Mouse (Mus musculus) midbrain, embryonic 11.5 days (tissue): ENCODE results near the gene Polr2g. TPM values are rescaled to one million over a fixed set of nuclear protein-coding genes. Genes with fewer than 3 reads are reported as not detected.

Experiments used
- ATAC-seq: fragments of 200-750 bp; cut with Nextera tagmentation; 2 replicates; pipeline ENCODE4 v1.8.0; 2017; ENCODE audit warnings: moderate TSS enrichment, moderate library complexity; ENCODE audit not compliant: low FRiP score
- DNase-seq: peaks from one replicate; pipeline ENCODE4 v3.0.0; 2015; ENCODE audit warnings: low spot score; ENCODE audit errors: missing footprints
- H3K27ac ChIP-seq: fragments of 300-500 bp; sonication (generic); 2 replicates; pipeline ENCODE4 v1.5.1; 2014; ENCODE audit warnings: low read depth, low read length
- H3K27me3 ChIP-seq: fragments of 300-500 bp; sonication (generic); 2 replicates; pipeline ENCODE4 v1.6.1; 2014; ENCODE audit warnings: mild to moderate bottlenecking, low read length, moderate library complexity, mixed read lengths; ENCODE audit not compliant: control insufficient read depth, insufficient read depth
- H3K36me3 ChIP-seq: fragments of 300-500 bp; sonication (generic); 2 replicates; pipeline ENCODE4 v1.6.1; 2014; ENCODE audit warnings: mild to moderate bottlenecking, low read length, moderate library complexity, mixed read lengths; ENCODE audit not compliant: control insufficient read depth, insufficient read depth
- H3K4me1 ChIP-seq: fragments of 300-500 bp; sonication (generic); 2 replicates; pipeline ENCODE4 v1.6.1; 2014; ENCODE audit warnings: low read length; ENCODE audit not compliant: control insufficient read depth, insufficient read depth
- H3K4me2 ChIP-seq: fragments of 300-500 bp; sonication (generic); 2 replicates; pipeline ENCODE4 v1.6.1; 2014; ENCODE audit warnings: mild to moderate bottlenecking, moderate library complexity
- H3K4me3 ChIP-seq: fragments of 300-500 bp; sonication (generic); 2 replicates; pipeline ENCODE4 v1.5.1; 2014; ENCODE audit warnings: low read depth, low read length
- H3K9ac ChIP-seq: fragments of 300-500 bp; sonication (generic); 2 replicates; pipeline ENCODE4 v1.6.1; 2014; ENCODE audit warnings: low read length
- H3K9me3 ChIP-seq: fragments of 300-500 bp; sonication (generic); 2 replicates; pipeline ENCODE4 v1.6.1; 2016; ENCODE audit warnings: low read length; ENCODE audit not compliant: control insufficient read depth
- WGBS: fragments of 180-500 bp; shearing (Covaris S2); extraction: QIAGEN DNeasy Blood & Tissue Kit; methylation state at CpG from one replicate; pipeline ENCODE4 v1.1.7; 2014; 5-methylcytosine and 5-hydroxymethylcytosine counted together
- polyA plus RNA-seq: library from polyadenylated mRNA; unstranded; fragments of >200 nt; fragmentation: Nextera tagmentation; extraction: Ambion mirVana; gene quantifications from 2 replicates; pipeline ENCODE4 v1.2.1, GENCODE M21; 2014

Gene Polr2g
- polyA plus RNA-seq, 1 experiment from 2014 or later: 177 TPM

GRCm38 (mm10) chr19:8802130-8802821, 3.9 kb upstream of the Polr2g start, which contains the start of gene Zbtb3:
Gene Zbtb3 (plus strand): TSS chr19:8802555.
- under 1% methylated on average over 30 of the region's 30 CpGs for WGBS
- peak within 1 kb of the TSS; percentile 65; the same call in 1 of the 2 replicates for H3K27ac ChIP-seq
- DNase-seq (peak; percentile 99), ATAC-seq (peak; percentile 98)
- peaks cover 11% of the 10 kb centered on the region for H3K4me1 ChIP-seq
- peak within 1 kb of the TSS; percentile 57 for H3K4me3 ChIP-seq
- H3K9ac ChIP-seq: peak within 1 kb of the TSS; percentile 70
- H3K9me3 ChIP-seq: no peaks in the 10 kb centered on the region
- no peaks in the 10 kb centered on the region for H3K27me3 ChIP-seq
- H3K36me3 ChIP-seq: peaks cover 8% of the 10 kb centered on the region; the same call in 1 of the 2 replicates
- peak within 1 kb of the TSS; percentile 49 for H3K4me2 ChIP-seq

- Histone ChIP-seq H3K4me3 (no peak overlapping the region), H3K9ac (no peak overlapping the region), H3K27ac (no peak overlapping the region), H3K4me2 (no peak overlapping the region; the same call in 1 of the 2 replicates), H3K27me3 (no peaks in the 10 kb centered on the region), H3K4me1 (peaks cover 11% of the 10 kb centered on the region), H3K36me3 (peaks cover 2% of the 10 kb centered on the region; the same call in 1 of the 2 replicates), H3K9me3 (no peaks in the 10 kb centered on the region)
- DNase-seq (no peak), ATAC-seq (no peak)
These were observed 554 bp upstream of the Polr2g start for GRCm38 (mm10) chr19:8798947-8799315.

GRCm38 (mm10) chr19:8790171-8790570, 8.2 kb downstream of the Polr2g start:
- H3K9me3 ChIP-seq: no peaks in the 10 kb centered on the region
- peaks cover 12% of the 10 kb centered on the region for H3K36me3 ChIP-seq
- no peak overlapping the region for H3K27ac ChIP-seq
- DNase-seq (no peak), ATAC-seq (no peak)
- no peak overlapping the region for H3K4me3 ChIP-seq
- WGBS: 86% methylated on average over 7 of the region's 7 CpGs
- H3K27me3 ChIP-seq: no peaks in the 10 kb centered on the region
- 0 out of 2 replicates have a peak, but pooled peaks cover 3% of the 10 kb centered on the region for H3K4me1 ChIP-seq
- H3K9ac ChIP-seq: no peak overlapping the region
- H3K4me2 ChIP-seq: no peak overlapping the region

- no peaks in the 10 kb centered on the region for H3K27me3 ChIP-seq
- WGBS: 29% methylated on average over 1 of the region's 1 CpGs
- no peak overlapping the region; the same call in 1 of the 2 replicates for H3K27ac ChIP-seq
- H3K4me1 ChIP-seq: 0 out of 2 replicates have a peak, but pooled peaks cover 4% of the 10 kb centered on the region
- H3K4me3 ChIP-seq: no peak overlapping the region
- ATAC-seq: no peak
- DNase-seq: no peak
- no peak overlapping the region for H3K9ac ChIP-seq
- H3K9me3 ChIP-seq: no peaks in the 10 kb centered on the region
- H3K4me2 ChIP-seq: no peak overlapping the region
- peaks cover 12% of the 10 kb centered on the region for H3K36me3 ChIP-seq
These were observed 9.2 kb downstream of the Polr2g start for GRCm38 (mm10) chr19:8789171-8789570.

- 0 out of 2 replicates have a peak, but pooled peaks cover 4% of the 10 kb centered on the region for H3K4me1 ChIP-seq
- H3K9me3 ChIP-seq: no peaks in the 10 kb centered on the region
- 22% methylated on average over 3 of the region's 3 CpGs for WGBS
- ATAC-seq (no peak), DNase-seq (no peak)
- H3K36me3 ChIP-seq: peaks cover 7% of the 10 kb centered on the region
- H3K4me2 ChIP-seq: no peak overlapping the region
- H3K9ac ChIP-seq: no peak overlapping the region
- H3K27me3 ChIP-seq: no peaks in the 10 kb centered on the region
- H3K4me3 ChIP-seq: no peak overlapping the region
- H3K27ac ChIP-seq: no peak overlapping the region
These were observed 9.9 kb downstream of the Polr2g start for GRCm38 (mm10) chr19:8788521-8788920.

- Histone ChIP-seq H3K4me1 (0 out of 2 replicates have a peak, but pooled peaks cover 4% of the 10 kb centered on the region), H3K27me3 (no peaks in the 10 kb centered on the region), H3K36me3 (peaks cover 17% of the 10 kb centered on the region; the same call in 1 of the 2 replicates), H3K9ac (peak within 1 kb of the TSS; percentile 73), H3K27ac (peak within 1 kb of the TSS; percentile 51; the same call in 1 of the 2 replicates), H3K4me3 (peak within 1 kb of the TSS; percentile 78), H3K4me2 (peak within 1 kb of the TSS; percentile 68), H3K9me3 (no peaks in the 10 kb centered on the region)
- DNase-seq (peak; percentile 97), ATAC-seq (peak; percentile 99)
- WGBS: under 1% methylated on average over 32 of the region's 32 CpGs
These were observed 12.2 kb downstream of the Polr2g start, which contains the start of gene Taf6l for GRCm38 (mm10) chr19:8786008-8786781. Gene Taf6l (minus strand): TSS chr19:8786417.

GRCm38 (mm10) chr19:8774951-8775421, 23.4 kb downstream of the Polr2g start:
- Histone ChIP-seq H3K4me1 (peaks cover 29% of the 10 kb centered on the region), H3K36me3 (peaks cover 10% of the 10 kb centered on the region), H3K9me3 (no peaks in the 10 kb centered on the region), H3K9ac (peak overlapping the region; percentile 92), H3K4me3 (peak overlapping the region; percentile 74), H3K27me3 (no peaks in the 10 kb centered on the region), H3K27ac (peak overlapping the region; percentile 96), H3K4me2 (peak overlapping the region; percentile 98)
- DNase-seq: peak; percentile 91
- peak; percentile 41; the same call in 1 of the 2 replicates for ATAC-seq
- WGBS: 6% methylated on average over 20 of the region's 20 CpGs

GRCm38 (mm10) chr19:8774086-8774835, 24.1 kb downstream of the Polr2g start, which contains the start of gene Tmem179b:
Gene Tmem179b (minus strand): TSS chr19:8774467.
- DNase-seq (peak; percentile 99), ATAC-seq (peak; percentile 95)
- Histone ChIP-seq H3K9me3 (no peaks in the 10 kb centered on the region), H3K36me3 (peaks cover 13% of the 10 kb centered on the region), H3K27ac (peak within 1 kb of the TSS; percentile 96), H3K4me3 (peak within 1 kb of the TSS; percentile 74), H3K4me2 (peak within 1 kb of the TSS; percentile 98), H3K4me1 (peaks cover 29% of the 10 kb centered on the region), H3K9ac (peak within 1 kb of the TSS; percentile 92), H3K27me3 (no peaks in the 10 kb centered on the region)
- under 1% methylated on average over 68 of the region's 68 CpGs for WGBS
